Comparison of ENCODE assay signal across 22 mouse cellular contexts in genomic region chr3:121107481-121107880, GRCm38 (mm10).
DNase-seq lines count a peak whose midpoint lies in the region; ATAC-seq lines count a peak whose summit lies in the region.
"Had no signal": no experiment of that assay in that cellular context is flagged by ENCODE, and none has a peak within 500 bp of the region (broad histone marks: within the 10 kb centered on the region; RNA-seq: fewer than 3 reads in every experiment).

No protein-coding gene starts in this region.

- WGBS in forebrain, embryonic 10.5 days, result 86% methylated on average over 6 of the region's 6 CpGs

- no peak overlapping the region for H3K27ac ChIP-seq in forebrain, embryonic 10.5 days
- H3K27ac ChIP-seq: embryonic facial prominence, embryonic 13.5 days; forebrain, embryonic 13.5 days; heart, embryonic 10.5 days; hindbrain, embryonic 13.5 days; hindbrain, postnatal 0 days had no signal

- H3K9me3 ChIP-seq in forebrain, embryonic 10.5 days, result no peaks in the 10 kb centered on the region
- H3K9me3 ChIP-seq: embryonic facial prominence, embryonic 13.5 days; heart, embryonic 10.5 days; hindbrain, embryonic 13.5 days had no signal

- H3K36me3 ChIP-seq in forebrain, embryonic 10.5 days (replicated peaks), result no peaks in the 10 kb centered on the region
- H3K36me3 ChIP-seq: embryonic facial prominence, embryonic 13.5 days; heart, embryonic 10.5 days; hindbrain, embryonic 13.5 days had no signal

- peak; percentile 3 for DNase-seq in thymus, postnatal 25 days
- no peak for DNase-seq in thymus, postnatal 36 days
- no peak for DNase-seq in left cerebral cortex, postnatal 14 days (ENCODE audit: low spot score in 2 of 2)
- no peak for DNase-seq in forebrain, embryonic 10.5 days (ENCODE audit: extremely low spot score, low spot score)
- DNase-seq: adrenal gland, postnatal 10 days; B cell, adult 2 months; cerebellum, adult 11-12 months; cerebellum, adult 9-10 months; cerebellum, postnatal 25 days; forebrain, postnatal 0 days; gastrocnemius, postnatal 36 days; heart, adult 18-20 months; heart, postnatal 10 days; heart, postnatal 4 days had no signal

- no peaks in the 10 kb centered on the region for H3K27me3 ChIP-seq in forebrain, embryonic 10.5 days (ENCODE audit: poor library complexity, severe bottlenecking)
- H3K27me3 ChIP-seq: forebrain, embryonic 13.5 days; hindbrain, embryonic 13.5 days had no signal

- intact Hi-C loops in left cerebral cortex, postnatal 14 days (cut with DNase I), result loop anchor here (10.0 kb wide), 1 partner anchor 913 kb away; no protein-coding TSS in a partner anchor

- no peak overlapping the region for H3K4me3 ChIP-seq in forebrain, embryonic 10.5 days
- H3K4me3 ChIP-seq: embryonic facial prominence, embryonic 13.5 days; forebrain, embryonic 13.5 days; heart, embryonic 10.5 days; hindbrain, embryonic 13.5 days had no signal

- H3K4me1 ChIP-seq in forebrain, embryonic 10.5 days, result peaks cover 9% of the 10 kb centered on the region; the same call in 1 of the 2 replicates
- H3K4me1 ChIP-seq: embryonic facial prominence, embryonic 13.5 days; heart, embryonic 10.5 days had no signal

- ATAC-seq in granulocyte monocyte progenitor cell, adult 5-6 weeks (replicated peaks; ENCODE audit: poor library complexity, severe bottlenecking), result peak; percentile 32
- ATAC-seq in megakaryocyte progenitor cell, adult 5-6 weeks (replicated peaks; ENCODE audit: poor library complexity), result peak; percentile 20; the same call in 1 of the 2 replicates
- ATAC-seq: CD4-positive, CD25-positive, alpha-beta regulatory T cell, adult 4 months; forebrain, embryonic 13.5 days; forebrain, postnatal 0 days; hindbrain, postnatal 0 days had no signal
